Mouse (Mus musculus) cerebellum, adult 2 months (tissue): ENCODE results near the gene Sycn.

ENCODE experiments used
- CTCF ChIP-seq: fragments of 200-500 bp; IDR thresholded peaks from 2 replicates; pipeline ENCODE4 v1.5.1; 2011; ENCODE audit warnings: low read depth, mild to moderate bottlenecking, control low read depth, low read length, moderate library complexity, borderline replicate concordance; ENCODE audit not compliant: insufficient read depth
- POLR2A ChIP-seq: fragments of 200-500 bp; IDR thresholded peaks from 2 replicates; pipeline ENCODE4 v1.6.1; 2011; ENCODE audit warnings: low read length, control low read depth, borderline replicate concordance; ENCODE audit not compliant: insufficient read depth

- TF ChIP-seq POLR2A (no peak), CTCF (no peak)
Measured at GRCm38 (mm10) chr7:28583570-28584344, 43.1 kb downstream of the Sycn start.
